ENCODE assay signal across 8 mouse cellular contexts in the genomic region with DNA sequence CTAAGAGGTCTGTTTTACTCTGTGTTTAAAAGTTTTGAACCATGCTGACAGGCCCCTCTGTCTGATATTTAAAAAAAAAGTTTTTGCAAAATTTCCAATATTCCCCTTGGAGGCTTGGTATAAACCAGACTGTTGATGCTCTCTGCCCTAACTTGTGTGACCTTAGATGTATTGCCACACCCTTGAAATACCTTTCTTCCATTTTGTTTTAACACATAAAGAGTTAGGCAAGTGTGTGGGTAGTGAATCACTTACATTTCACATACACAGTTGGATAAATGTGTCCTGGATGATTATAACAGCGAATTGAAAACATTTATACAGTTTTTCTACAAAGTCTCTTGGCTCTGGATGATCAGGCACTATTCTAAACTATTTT. TPM values are rescaled to one million over a fixed set of nuclear protein-coding genes. Genes with fewer than 3 reads are reported as not detected.
DNase-seq lines count a peak whose midpoint lies in the region; ATAC-seq lines count a peak whose summit lies in the region.

No protein-coding gene starts in this region.

- H3K27ac ChIP-seq in liver, embryonic 11.5 days (ENCODE audit: low read depth, low read length): peak overlapping the region; percentile 97
- no peak overlapping the region for H3K27ac ChIP-seq in embryonic facial prominence, embryonic 13.5 days
- H3K27ac ChIP-seq in limb, embryonic 10.5 days: no peak overlapping the region
- H3K27ac ChIP-seq in neural tube, embryonic 15.5 days (replicated peaks): peak overlapping the region; percentile 97; the same call in 1 of the 2 replicates

- 53% methylated on average over 1 of the region's 1 CpGs for WGBS in liver, embryonic 11.5 days
- 69% methylated on average over 1 of the region's 1 CpGs for WGBS in embryonic facial prominence, embryonic 13.5 days
- WGBS in limb, embryonic 10.5 days: 70% methylated on average over 1 of the region's 1 CpGs
- 76% methylated on average over 1 of the region's 1 CpGs for WGBS in neural tube, embryonic 15.5 days

- peak overlapping the region; percentile 100 for H3K9ac ChIP-seq in liver, embryonic 11.5 days (ENCODE audit: low read depth, low read length)
- H3K9ac ChIP-seq in embryonic facial prominence, embryonic 13.5 days: peak overlapping the region; percentile 95
- peak overlapping the region; percentile 98 for H3K9ac ChIP-seq in neural tube, embryonic 15.5 days (replicated peaks)

- H3K36me3 ChIP-seq in liver, embryonic 11.5 days (ENCODE audit: control insufficient read depth, insufficient read depth, low read length): peaks cover 6% of the 10 kb centered on the region
- peaks cover 4% of the 10 kb centered on the region for H3K36me3 ChIP-seq in embryonic facial prominence, embryonic 13.5 days
- H3K36me3 ChIP-seq in limb, embryonic 10.5 days: peaks cover 22% of the 10 kb centered on the region
- 0 out of 2 replicates have a peak, but pooled peaks cover 6% of the 10 kb centered on the region for H3K36me3 ChIP-seq in neural tube, embryonic 15.5 days

- no peak for ATAC-seq in liver, embryonic 11.5 days (replicated peaks; ENCODE audit: low FRiP score)
- ATAC-seq in embryonic facial prominence, embryonic 13.5 days (ENCODE audit: insufficient number of reproducible peaks, insufficient read depth, low FRiP score, low TSS enrichment, low read depth): no peak
- no peak for ATAC-seq in neural tube, embryonic 15.5 days (ENCODE audit: low FRiP score)

- H3K4me2 ChIP-seq in liver, embryonic 11.5 days: peak overlapping the region; percentile 85
- peak overlapping the region; percentile 71 for H3K4me2 ChIP-seq in embryonic facial prominence, embryonic 13.5 days
- peak overlapping the region; percentile 77 for H3K4me2 ChIP-seq in neural tube, embryonic 15.5 days

- no peaks in the 10 kb centered on the region for H3K27me3 ChIP-seq in liver, embryonic 11.5 days (replicated peaks; ENCODE audit: control insufficient read depth, insufficient read depth, low read length)
- no peaks in the 10 kb centered on the region for H3K27me3 ChIP-seq in embryonic facial prominence, embryonic 13.5 days
- H3K27me3 ChIP-seq in limb, embryonic 10.5 days (ENCODE audit: low read depth, poor library complexity, severe bottlenecking): no peaks in the 10 kb centered on the region
- H3K27me3 ChIP-seq in neural tube, embryonic 15.5 days (replicated peaks): no peaks in the 10 kb centered on the region

- H3K4me1 ChIP-seq in liver, embryonic 11.5 days (replicated peaks; ENCODE audit: control insufficient read depth, insufficient read depth, low read length): peaks cover 26% of the 10 kb centered on the region
- H3K4me1 ChIP-seq in embryonic facial prominence, embryonic 13.5 days: peaks cover 10% of the 10 kb centered on the region
- H3K4me1 ChIP-seq in limb, embryonic 10.5 days: peaks cover 10% of the 10 kb centered on the region
- peaks cover 19% of the 10 kb centered on the region for H3K4me1 ChIP-seq in neural tube, embryonic 15.5 days

- peak overlapping the region; percentile 94 for H3K4me3 ChIP-seq in liver, embryonic 11.5 days (ENCODE audit: low read depth, low read length)
- H3K4me3 ChIP-seq in embryonic facial prominence, embryonic 13.5 days: peak overlapping the region; percentile 87
- H3K4me3 ChIP-seq in limb, embryonic 10.5 days: peak overlapping the region; percentile 96
- H3K4me3 ChIP-seq in neural tube, embryonic 15.5 days (replicated peaks): peak overlapping the region; percentile 86

- H3K9me3 ChIP-seq in liver, embryonic 11.5 days (ENCODE audit: control insufficient read depth, low read length): no peaks in the 10 kb centered on the region
- H3K9me3 ChIP-seq in embryonic facial prominence, embryonic 13.5 days: no peaks in the 10 kb centered on the region
- H3K9me3 ChIP-seq in limb, embryonic 10.5 days (replicated peaks): no peaks in the 10 kb centered on the region
- H3K9me3 ChIP-seq in neural tube, embryonic 15.5 days (replicated peaks): no peaks in the 10 kb centered on the region

- DNase-seq in liver, embryonic 11.5 days (ENCODE audit: low spot score): no peak
- no peak for DNase-seq in liver
- no peak for DNase-seq in limb, embryonic 10.5 days (ENCODE audit: low spot score)
- no peak for DNase-seq in cerebellum, adult 9-11 months
- DNase-seq in frontal cortex, postnatal 14 days (ENCODE audit: low spot score in 2 of 2): no peak
- no peak for DNase-seq in kidney, postnatal 36 days

RNA-seq across cellular contexts. Expression of gene Bcl2l13, which starts 1.1 kb away (rescaled TPM):
- polyA plus RNA-seq in liver, embryonic 11.5 days (2014; fragmentation: Nextera tagmentation; extraction: Ambion mirVana): 52.3 and 66.2 TPM in 2 replicates
- polyA plus RNA-seq in embryonic facial prominence, embryonic 13.5 days (2015; fragmentation: Nextera tagmentation; extraction: Ambion mirVana): 26.5 and 27.7 TPM in 2 replicates
- 45.5 and 49.9 TPM in 2 replicates for polyA plus RNA-seq in limb, embryonic 10.5 days (2016; fragmentation: Nextera tagmentation; extraction: Ambion mirVana)
- polyA plus RNA-seq in neural tube, embryonic 15.5 days (2015; fragmentation: Nextera tagmentation; extraction: Ambion mirVana): 22.6 and 28.4 TPM in 2 replicates

RNA-seq across cellular contexts. Expression of gene Atp6v1e1, which starts 14.5 kb away (rescaled TPM):
- 160 and 164 TPM in 2 replicates for polyA plus RNA-seq in liver, embryonic 11.5 days (2014; fragmentation: Nextera tagmentation; extraction: Ambion mirVana)
- 118 and 124 TPM in 2 replicates for polyA plus RNA-seq in embryonic facial prominence, embryonic 13.5 days (2015; fragmentation: Nextera tagmentation; extraction: Ambion mirVana)
- polyA plus RNA-seq in limb, embryonic 10.5 days (2016; fragmentation: Nextera tagmentation; extraction: Ambion mirVana): 99.9 and 112 TPM in 2 replicates
- polyA plus RNA-seq in neural tube, embryonic 15.5 days (2015; fragmentation: Nextera tagmentation; extraction: Ambion mirVana): 283 and 326 TPM in 2 replicates

Comparison
In these comparisons a context has a peak if more than half of its experiments do, and no peak if none do; other contexts are left out.
1. H3K27ac ChIP-seq: peak in liver, embryonic 11.5 days (single experiment) and neural tube, embryonic 15.5 days (single experiment); none in embryonic facial prominence, embryonic 13.5 days (single experiment) and limb, embryonic 10.5 days (single experiment).
2. Peak in every context shown above with its lines, with median percentiles within 50 percentile points of each other: H3K4me2 ChIP-seq, H3K4me3 ChIP-seq and H3K9ac ChIP-seq.